Mouse (Mus musculus): ENCODE measurements around the gene 4933424G06Rik. TPM values are rescaled to one million over a fixed set of nuclear protein-coding genes. Genes with fewer than 3 reads are reported as not detected.

Gene 4933424G06Rik
- polyA plus RNA-seq, 1 experiment: not detected

DNA sequence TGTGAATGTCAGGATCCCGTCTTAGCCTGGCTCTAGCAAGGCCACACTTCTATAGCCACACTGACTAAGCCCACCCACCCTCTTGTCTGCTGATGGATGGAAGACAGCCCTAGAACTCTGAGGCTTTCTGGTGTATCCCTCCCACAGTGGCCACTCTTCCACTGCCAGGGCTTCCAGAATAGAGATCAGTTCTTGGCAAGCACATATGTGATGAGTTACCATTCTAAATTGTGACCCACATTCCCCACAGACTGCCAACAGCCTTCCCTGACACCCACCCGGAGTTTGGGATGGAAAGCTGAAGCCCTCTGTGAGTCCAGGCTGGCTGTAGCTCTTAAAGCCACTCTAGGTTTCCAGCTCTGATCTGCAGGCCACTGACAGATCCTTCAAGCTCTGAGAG is 2.8 kb upstream of the 4933424G06Rik start:
- 58% methylated on average over 2 of the region's 2 CpGs for WGBS
- H3K27ac ChIP-seq (ENCODE audit: insufficient read depth, low read depth, low read length): no peak overlapping the region
- H3K4me3 ChIP-seq (ENCODE audit: insufficient read depth, low read depth, low read length): no peak overlapping the region
- peaks cover 26% of the 10 kb centered on the region for H3K4me1 ChIP-seq (ENCODE audit: control insufficient read depth, insufficient read depth, low read length)
- no peak for TF ChIP-seq POLR2A (IDR thresholded peaks at IDR 0.05; ENCODE audit: insufficient read depth, low read depth, low read length)

DNA sequence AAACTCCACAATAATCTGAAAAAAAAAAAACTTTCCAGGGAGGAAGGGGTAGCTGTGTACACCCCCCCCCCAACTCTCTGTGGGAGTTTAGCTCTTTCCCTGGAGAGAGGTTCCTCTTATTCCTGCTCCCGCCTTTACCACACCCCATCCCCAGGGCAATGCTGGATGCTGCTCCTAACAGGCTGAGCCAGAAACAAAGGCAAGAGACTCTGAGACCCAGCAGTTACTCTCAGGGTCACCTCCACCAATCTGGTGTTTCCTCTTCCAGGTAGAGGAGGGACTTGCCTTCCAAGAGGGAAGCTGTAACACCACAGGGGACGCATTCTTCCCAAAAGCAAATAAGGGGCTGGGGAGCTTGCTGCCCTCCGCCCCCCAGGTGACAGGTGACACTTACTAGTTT is 2.2 kb upstream of the 4933424G06Rik start:
- H3K4me3 ChIP-seq (ENCODE audit: insufficient read depth, low read depth, low read length): no peak overlapping the region

DNA sequence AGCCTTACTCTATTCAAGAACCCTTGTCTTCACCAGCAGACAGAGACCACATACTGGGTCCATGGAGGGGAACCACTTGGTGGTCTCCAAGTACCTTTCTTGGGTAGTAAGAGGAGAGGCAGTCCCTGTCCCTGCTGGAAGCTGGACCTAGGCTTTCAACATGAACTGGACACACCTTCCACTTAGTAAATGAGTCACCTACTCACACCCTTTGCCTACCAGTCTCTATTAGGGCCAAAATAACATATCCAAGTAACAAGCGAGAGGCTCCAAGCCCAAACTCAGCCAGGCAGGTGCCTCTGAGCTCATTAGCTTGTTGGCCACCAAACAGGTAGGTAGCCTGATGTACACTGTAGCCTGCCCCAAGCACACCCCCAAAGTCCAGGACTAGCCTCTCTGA is 1.3 kb upstream of the 4933424G06Rik start:
- no peak for TF ChIP-seq CTCF (IDR thresholded peaks at IDR 0.05; ENCODE audit: insufficient read depth, low read depth, low read length)
- TF ChIP-seq POLR2A (IDR thresholded peaks at IDR 0.05; ENCODE audit: insufficient read depth, low read depth, low read length): no peak
- Histone ChIP-seq H3K4me1 (ENCODE audit: control insufficient read depth, insufficient read depth, low read length) (peaks cover 26% of the 10 kb centered on the region), H3K27ac (ENCODE audit: insufficient read depth, low read depth, low read length) (no peak overlapping the region), H3K4me3 (ENCODE audit: insufficient read depth, low read depth, low read length) (peak overlapping the region; percentile 92)
- WGBS: 65% methylated on average over 1 of the region's 1 CpGs

More for the DNA sequence above, 2.2 kb upstream of the 4933424G06Rik start:
- 74% methylated on average over 3 of the region's 3 CpGs for WGBS
- H3K27ac ChIP-seq (ENCODE audit: insufficient read depth, low read depth, low read length): no peak overlapping the region
- peaks cover 26% of the 10 kb centered on the region for H3K4me1 ChIP-seq (ENCODE audit: control insufficient read depth, insufficient read depth, low read length)
- TF ChIP-seq POLR2A (IDR thresholded peaks at IDR 0.05; ENCODE audit: insufficient read depth, low read depth, low read length): no peak

DNA sequence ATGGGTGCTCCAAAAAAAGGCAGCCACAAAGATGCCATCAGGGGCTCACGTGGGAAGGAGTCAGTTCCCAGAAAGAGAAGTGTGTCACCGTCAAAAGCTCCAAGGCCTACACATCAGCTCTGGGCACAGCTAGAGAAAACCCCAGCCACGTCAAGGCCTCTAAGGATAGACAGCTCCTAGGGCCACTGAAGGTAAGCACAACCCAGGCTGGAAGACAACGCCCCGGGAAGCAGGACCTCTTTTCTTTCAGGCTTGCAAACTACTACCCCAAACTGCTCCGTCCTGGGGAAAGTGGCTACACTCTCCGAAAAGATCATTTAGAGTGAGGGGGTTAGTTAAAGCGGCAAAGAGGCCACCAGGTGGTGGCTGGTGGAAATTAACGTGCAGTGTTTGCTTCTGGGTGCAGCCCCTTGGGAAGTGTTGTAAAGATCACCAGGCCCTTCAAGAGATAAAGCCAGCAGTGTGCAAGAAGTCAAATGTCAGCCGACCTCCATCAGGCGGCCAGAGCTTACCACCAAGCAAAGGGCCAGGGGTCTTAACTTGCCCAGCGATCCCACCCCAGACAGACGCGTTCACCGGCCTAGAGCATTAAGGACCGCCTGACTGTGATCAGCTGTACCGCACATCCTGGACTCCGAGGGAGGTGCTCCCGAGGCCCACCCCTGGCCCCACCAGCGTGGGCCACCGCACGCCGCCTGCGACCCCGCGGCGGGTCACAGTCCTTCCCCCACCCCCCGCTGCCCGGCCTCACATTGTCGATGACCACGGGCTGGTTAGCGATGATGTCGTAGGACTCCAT is 695 bp upstream of the 4933424G06Rik start:
- Histone ChIP-seq H3K27ac (ENCODE audit: insufficient read depth, low read depth, low read length) (peak overlapping the region; percentile 52), H3K4me1 (ENCODE audit: control insufficient read depth, insufficient read depth, low read length) (peaks cover 26% of the 10 kb centered on the region), H3K4me3 (ENCODE audit: insufficient read depth, low read depth, low read length) (peak overlapping the region; percentile 92)
- no peak for TF ChIP-seq CTCF (IDR thresholded peaks at IDR 0.05; ENCODE audit: insufficient read depth, low read depth, low read length)
- no peak for TF ChIP-seq POLR2A (IDR thresholded peaks at IDR 0.05; ENCODE audit: insufficient read depth, low read depth, low read length)
- under 1% methylated on average over 33 of the region's 33 CpGs for WGBS

DNA sequence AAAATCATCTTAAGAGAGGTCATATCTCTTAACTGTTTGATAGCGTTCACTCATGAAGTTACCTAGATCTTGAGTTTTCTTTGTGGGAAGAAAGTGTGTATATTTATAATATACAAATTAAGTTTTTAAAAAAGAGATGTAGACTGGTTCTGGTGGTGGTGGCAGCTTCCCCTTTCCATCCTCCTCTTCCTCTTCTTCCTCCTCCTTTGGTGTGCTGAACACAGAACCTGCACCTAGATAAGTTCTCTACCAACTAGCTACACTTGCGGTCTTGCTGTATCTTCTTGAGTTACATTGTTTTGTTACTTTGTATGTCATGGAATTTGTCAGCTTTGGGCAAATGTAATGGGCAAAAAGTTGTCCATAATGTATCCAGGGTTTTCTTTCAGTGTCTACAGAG is 1.2 kb downstream of the 4933424G06Rik start:
- WGBS: 98% methylated on average over 2 of the region's 2 CpGs
- peaks cover 24% of the 10 kb centered on the region for H3K4me1 ChIP-seq (ENCODE audit: control insufficient read depth, insufficient read depth, low read length)
- H3K27ac ChIP-seq (ENCODE audit: insufficient read depth, low read depth, low read length): no peak overlapping the region
- TF ChIP-seq POLR2A (IDR thresholded peaks at IDR 0.05; ENCODE audit: insufficient read depth, low read depth, low read length) (no peak), CTCF (IDR thresholded peaks at IDR 0.05; ENCODE audit: insufficient read depth, low read depth, low read length) (no peak)
- no peak overlapping the region for H3K4me3 ChIP-seq (ENCODE audit: insufficient read depth, low read depth, low read length)

DNA sequence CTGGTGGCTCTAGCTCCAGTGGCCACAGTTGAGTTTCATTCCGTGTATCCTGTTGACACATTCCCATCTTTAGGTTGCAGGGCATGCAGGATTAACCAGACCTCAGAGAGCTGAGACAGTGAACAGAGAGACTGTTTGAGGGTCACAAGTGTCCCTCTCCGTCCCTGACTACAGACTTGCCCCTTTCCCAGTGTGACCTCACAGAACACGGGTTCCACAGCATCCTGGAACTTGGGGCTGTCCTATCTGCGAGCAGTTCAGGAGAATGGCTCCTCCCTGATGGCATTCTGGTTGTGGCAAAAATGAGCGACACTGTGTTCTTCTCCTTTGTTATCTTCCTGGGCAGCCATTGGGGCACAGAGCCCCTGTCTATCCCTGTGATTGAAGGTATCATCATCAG is 4.4 kb downstream of the 4933424G06Rik start, which contains the start of gene Actr1b:
Actr1b (minus strand) TSS at position 112 of the 400 bp plus-strand sequence.
- TF ChIP-seq CTCF (IDR thresholded peaks at IDR 0.05; ENCODE audit: insufficient read depth, low read depth, low read length) (no peak), POLR2A (IDR thresholded peaks at IDR 0.05; ENCODE audit: insufficient read depth, low read depth, low read length) (no peak)
- Histone ChIP-seq H3K4me3 (ENCODE audit: insufficient read depth, low read depth, low read length) (no peak within 1 kb of the TSS), H3K4me1 (ENCODE audit: control insufficient read depth, insufficient read depth, low read length) (no peaks in the 10 kb centered on the region), H3K27ac (ENCODE audit: insufficient read depth, low read depth, low read length) (no peak within 1 kb of the TSS)
- WGBS: 85% methylated on average over 5 of the region's 5 CpGs

DNA sequence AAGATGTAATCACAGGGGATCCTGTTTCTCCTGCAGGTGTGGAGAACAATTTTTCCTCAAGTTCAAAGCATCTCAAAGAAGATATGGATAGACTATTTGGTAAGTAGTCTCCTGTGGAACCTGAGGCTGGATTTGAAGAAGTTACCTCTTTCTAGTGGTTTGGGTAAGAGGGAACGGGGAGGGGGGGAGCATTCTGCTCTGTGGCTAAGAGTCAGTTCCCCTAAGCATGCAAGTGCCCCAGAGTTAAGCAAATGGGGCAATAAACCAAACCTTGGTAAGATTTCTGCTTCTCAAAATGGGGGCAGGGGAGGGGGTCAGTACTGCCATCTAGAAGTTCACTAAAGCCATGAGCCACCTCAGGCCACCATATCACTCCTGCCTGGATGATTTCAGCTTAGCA is 8.8 kb downstream of the 4933424G06Rik start:
- WGBS: 85% methylated on average over 1 of the region's 1 CpGs
- no peak overlapping the region for H3K4me3 ChIP-seq (ENCODE audit: insufficient read depth, low read depth, low read length)
- no peak for TF ChIP-seq POLR2A (IDR thresholded peaks at IDR 0.05; ENCODE audit: insufficient read depth, low read depth, low read length)
- TF ChIP-seq CTCF (IDR thresholded peaks at IDR 0.05; ENCODE audit: insufficient read depth, low read depth, low read length): no peak
- no peak overlapping the region for H3K27ac ChIP-seq (ENCODE audit: insufficient read depth, low read depth, low read length)
- H3K4me1 ChIP-seq (ENCODE audit: control insufficient read depth, insufficient read depth, low read length): no peaks in the 10 kb centered on the region

DNA sequence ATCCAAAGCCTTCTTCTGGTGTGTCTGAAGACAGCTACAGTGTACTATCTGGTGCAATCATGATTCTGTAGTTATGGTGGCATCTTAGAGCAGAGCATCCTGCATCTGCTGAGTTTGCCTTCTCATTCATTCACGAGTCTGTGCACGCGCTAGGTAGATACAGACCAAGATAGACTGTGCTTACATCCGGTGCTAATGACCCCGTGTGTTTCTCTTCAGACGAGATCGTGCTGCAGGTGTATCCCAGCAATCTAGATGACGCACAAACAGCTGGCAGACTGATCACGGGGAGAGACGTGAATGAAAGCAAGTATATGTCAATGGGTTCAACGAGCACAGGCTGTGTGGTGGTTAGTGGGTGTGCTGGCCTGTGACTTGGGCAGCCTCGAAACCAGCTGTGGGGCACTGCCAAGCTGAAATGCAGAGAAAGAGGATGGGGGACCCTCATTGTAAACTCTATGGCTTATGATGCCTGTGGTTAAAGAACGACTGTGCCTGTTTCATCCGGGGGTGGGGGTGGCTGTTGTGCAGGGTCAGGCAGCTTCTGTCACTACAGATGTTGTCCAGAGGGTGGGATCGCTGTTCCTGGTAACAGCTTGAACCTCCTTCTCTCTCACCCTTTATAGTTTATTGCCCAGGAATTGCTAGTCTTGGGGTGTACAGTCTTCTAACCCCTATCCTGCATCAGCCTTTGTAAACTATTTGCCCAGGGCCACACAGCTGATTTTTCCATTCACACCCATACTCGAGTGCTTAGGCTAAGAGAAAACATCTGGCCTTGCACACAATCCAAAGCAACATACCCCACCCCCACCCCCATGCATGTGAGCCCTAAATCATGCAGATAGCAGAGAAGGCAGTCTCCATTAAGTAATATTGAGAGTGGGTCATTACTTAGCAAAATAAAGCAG is 13.5 kb downstream of the 4933424G06Rik start:
- 72% methylated on average over 16 of the region's 16 CpGs for WGBS
- H3K4me1 ChIP-seq (ENCODE audit: control insufficient read depth, insufficient read depth, low read length): no peaks in the 10 kb centered on the region
- TF ChIP-seq CTCF (IDR thresholded peaks at IDR 0.05; ENCODE audit: insufficient read depth, low read depth, low read length): no peak
- no peak for TF ChIP-seq POLR2A (IDR thresholded peaks at IDR 0.05; ENCODE audit: insufficient read depth, low read depth, low read length)
- no peak overlapping the region for H3K27ac ChIP-seq (ENCODE audit: insufficient read depth, low read depth, low read length)
- H3K4me3 ChIP-seq (ENCODE audit: insufficient read depth, low read depth, low read length): no peak overlapping the region

DNA sequence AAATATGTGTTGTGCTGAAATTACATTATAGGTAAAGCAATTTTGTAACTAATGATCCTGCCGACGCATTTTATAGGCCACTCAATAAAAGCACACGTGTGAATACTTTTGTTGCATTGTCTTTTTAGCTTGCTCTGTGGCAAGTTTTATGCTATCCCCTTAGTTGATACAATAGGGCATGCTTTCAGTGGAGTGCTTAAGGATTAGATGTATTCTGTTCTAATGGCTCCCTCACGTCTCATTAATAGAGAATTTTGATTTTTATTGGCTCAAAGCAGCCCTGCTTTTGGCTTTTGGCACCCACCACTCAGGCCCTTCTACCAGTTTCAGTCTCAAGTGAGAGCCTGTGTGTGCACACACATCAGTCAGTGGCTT is 14.1 kb downstream of the 4933424G06Rik start:
- WGBS: 48% methylated on average over 4 of the region's 4 CpGs
- Histone ChIP-seq H3K27ac (ENCODE audit: insufficient read depth, low read depth, low read length) (no peak overlapping the region), H3K4me1 (ENCODE audit: control insufficient read depth, insufficient read depth, low read length) (no peaks in the 10 kb centered on the region)

More for the DNA sequence above, 14.1 kb downstream of the 4933424G06Rik start:
- H3K4me3 ChIP-seq (ENCODE audit: insufficient read depth, low read depth, low read length): no peak overlapping the region
- no peak for TF ChIP-seq CTCF (IDR thresholded peaks at IDR 0.05; ENCODE audit: insufficient read depth, low read depth, low read length)
- TF ChIP-seq POLR2A (IDR thresholded peaks at IDR 0.05; ENCODE audit: insufficient read depth, low read depth, low read length): no peak

Data from olfactory bulb, adult 2 months (tissue).